Mouse (Mus musculus) brain, embryonic 14.5 days (tissue): ENCODE results near the gene Gm26566.
A peak's percentile ranks its signal among the peaks of the same experiment; 100 is the strongest.

Experiments
- CTCF ChIP-seq: fragments of 200-500 bp; IDR thresholded peaks from 2 replicates; pipeline ENCODE4 v1.5.1; 2012; ENCODE audit warnings: inconsistent platforms, mild to moderate bottlenecking, moderate library complexity, borderline replicate concordance; ENCODE audit not compliant: insufficient read depth, insufficient read length; ENCODE audit errors: extremely low read depth
- POLR2A ChIP-seq: fragments of 200-500 bp; IDR thresholded peaks from 2 replicates; pipeline ENCODE4 v1.6.1; 2012; ENCODE audit warnings: mild to moderate bottlenecking, inconsistent platforms, borderline replicate concordance; ENCODE audit not compliant: poor library complexity, insufficient read depth, insufficient read length, severe bottlenecking; ENCODE audit errors: extremely low read depth

DNA sequence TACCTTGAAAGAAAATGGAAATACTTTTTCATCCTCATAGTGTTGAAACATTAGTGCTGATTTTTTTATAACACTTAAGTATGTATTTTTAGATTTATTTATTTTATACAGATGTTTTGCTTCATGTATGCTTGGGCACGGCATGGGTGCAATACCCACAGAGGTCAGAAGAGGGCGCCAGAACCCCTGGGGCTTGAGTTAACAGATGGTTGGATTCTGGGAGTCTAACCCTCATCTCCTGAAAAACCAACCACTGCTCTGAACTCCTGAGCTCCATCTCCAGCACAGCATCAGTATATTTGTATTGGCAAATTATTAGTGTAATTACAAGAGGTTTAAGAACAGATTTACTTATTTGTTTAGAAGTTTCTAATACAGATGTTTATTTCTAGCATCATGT is 16.9 kb downstream of the Gm26566 start:
- TF ChIP-seq CTCF, result peak; percentile 86
- no peak for TF ChIP-seq POLR2A
